Mouse (Mus musculus): Measurements from ENCODE around the gene Mical3. TPM values are rescaled to one million over a fixed set of nuclear protein-coding genes. Genes with fewer than 3 reads are reported as not detected.

Gene Mical3
- polyA plus RNA-seq, 1 experiment from 2014 or later: 4.5 TPM

DNA sequence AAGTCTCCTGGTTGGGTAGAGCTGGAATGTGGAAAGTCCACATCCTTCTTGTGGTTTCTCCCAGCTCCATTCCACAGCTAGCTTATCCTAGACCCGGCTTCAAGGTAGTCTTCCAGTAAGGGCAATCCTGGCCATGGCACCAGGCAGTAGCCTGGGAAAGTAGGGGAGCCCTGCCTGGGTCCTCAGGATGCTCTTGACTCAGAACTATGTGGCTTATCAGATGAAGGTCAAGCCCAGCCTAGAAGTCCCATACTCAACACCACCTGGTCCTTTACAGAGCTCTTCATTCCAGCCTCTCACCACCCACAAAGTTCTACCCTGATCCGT, 215.2 kb downstream of the Mical3 start:
- ATAC-seq: no peak
- no peak overlapping the region for H3K27ac ChIP-seq (ENCODE audit: low read depth, low read length)
- no peak overlapping the region; the same call in 1 of the 2 replicates for H3K4me3 ChIP-seq (ENCODE audit: low read depth, low read length)

DNA sequence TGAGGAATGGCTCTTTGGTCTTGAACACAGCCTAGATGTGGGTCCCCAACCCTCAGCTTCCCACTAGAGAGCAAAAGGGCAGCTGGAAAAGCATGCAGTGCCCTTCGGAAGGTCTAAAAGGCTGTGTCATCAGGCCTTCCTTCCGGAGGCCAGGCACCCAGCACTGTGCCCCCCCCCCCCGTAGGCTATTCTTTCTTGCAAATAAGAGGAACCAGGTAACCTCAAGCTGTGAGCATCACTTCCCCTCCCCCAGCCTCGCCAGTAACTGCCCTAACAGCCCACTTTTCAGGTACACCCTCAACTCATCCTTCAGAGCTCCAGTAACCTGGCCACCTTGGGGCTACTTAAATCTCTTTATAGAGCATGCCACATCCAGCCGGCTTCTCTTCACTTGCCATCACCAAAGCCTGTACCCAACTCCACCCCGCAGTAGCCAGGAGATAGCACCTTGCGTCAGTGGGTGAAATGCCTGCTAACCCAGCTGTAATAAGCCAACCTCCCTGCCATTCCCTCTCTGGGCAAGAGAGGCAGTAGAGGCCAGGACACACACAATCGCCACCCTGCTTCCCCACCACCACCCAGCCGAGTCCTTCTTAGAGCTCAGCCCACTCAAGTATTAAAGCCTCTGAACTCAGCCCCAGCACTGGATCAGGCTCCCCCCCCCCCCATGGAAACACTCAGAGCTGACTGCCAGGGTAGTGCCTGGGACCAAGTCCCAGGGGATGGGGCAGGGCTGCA, 215.7 kb downstream of the Mical3 start:
- Histone ChIP-seq H3K9ac (ENCODE audit: low read depth, low read length) (no peak overlapping the region), H3K36me3 (ENCODE audit: control insufficient read depth, insufficient read depth) (no peaks in the 10 kb centered on the region), H3K4me2 (replicated peaks; ENCODE audit: low read depth) (peak overlapping the region; percentile 97), H3K4me1 (replicated peaks; ENCODE audit: control insufficient read depth, insufficient read depth, low read length) (0 out of 2 replicates have a peak, but pooled peaks cover 3% of the 10 kb centered on the region), H3K4me3 (ENCODE audit: low read depth, low read length) (no peak overlapping the region), H3K9me3 (ENCODE audit: control insufficient read depth) (no peaks in the 10 kb centered on the region), H3K27ac (ENCODE audit: low read depth, low read length) (no peak overlapping the region; the same call in 1 of the 2 replicates), H3K27me3 (replicated peaks; ENCODE audit: control insufficient read depth, insufficient read depth, low read length) (no peaks in the 10 kb centered on the region)
- 54% methylated on average over 9 of the region's 9 CpGs for WGBS
- ATAC-seq: 0 out of 2 replicates have a peak, but pooled peaks have one; percentile 18
- TF ChIP-seq CTCF (IDR thresholded peaks at IDR 0.05; ENCODE audit: low read depth): peak; percentile 66

More for the DNA sequence above, 215.2 kb downstream of the Mical3 start:
- H3K27me3 ChIP-seq (replicated peaks; ENCODE audit: control insufficient read depth, insufficient read depth, low read length): no peaks in the 10 kb centered on the region
- H3K9me3 ChIP-seq (ENCODE audit: control insufficient read depth): no peaks in the 10 kb centered on the region
- 46% methylated on average over 2 of the region's 2 CpGs for WGBS
- H3K36me3 ChIP-seq (ENCODE audit: control insufficient read depth, insufficient read depth): no peaks in the 10 kb centered on the region
- TF ChIP-seq CTCF (IDR thresholded peaks at IDR 0.05; ENCODE audit: low read depth): no peak
- H3K4me1 ChIP-seq (replicated peaks; ENCODE audit: control insufficient read depth, insufficient read depth, low read length): 0 out of 2 replicates have a peak, but pooled peaks cover 3% of the 10 kb centered on the region
- no peak overlapping the region for H3K9ac ChIP-seq (ENCODE audit: low read depth, low read length)
- H3K4me2 ChIP-seq (replicated peaks; ENCODE audit: low read depth): peak overlapping the region; percentile 97

DNA sequence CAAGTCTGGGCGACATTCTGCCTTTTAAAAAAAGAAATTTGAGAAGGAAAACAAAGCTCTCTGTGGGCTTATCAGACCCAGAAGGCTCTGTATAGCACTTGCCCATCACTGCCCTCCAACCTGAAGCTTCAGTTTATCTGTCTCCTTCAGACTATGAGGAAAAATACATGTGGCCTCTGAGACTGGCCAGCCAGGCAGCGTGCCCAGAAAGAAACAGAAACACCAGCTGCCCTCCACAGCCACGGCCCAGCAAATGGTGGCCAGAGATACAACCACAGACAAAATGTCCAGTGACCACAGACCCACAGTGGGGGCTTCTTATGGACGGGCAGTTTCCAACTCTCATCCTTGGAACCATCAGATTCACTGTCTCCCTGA, 216.3 kb downstream of the Mical3 start:
- no peaks in the 10 kb centered on the region for H3K27me3 ChIP-seq (replicated peaks; ENCODE audit: control insufficient read depth, insufficient read depth, low read length)
- no peak overlapping the region for H3K9ac ChIP-seq (ENCODE audit: low read depth, low read length)
- no peak overlapping the region; the same call in 1 of the 2 replicates for H3K27ac ChIP-seq (ENCODE audit: low read depth, low read length)
- H3K9me3 ChIP-seq (ENCODE audit: control insufficient read depth): no peaks in the 10 kb centered on the region
- WGBS: 88% methylated on average over 4 of the region's 4 CpGs
- H3K4me3 ChIP-seq (ENCODE audit: low read depth, low read length): no peak overlapping the region
- H3K4me2 ChIP-seq (replicated peaks; ENCODE audit: low read depth): no peak overlapping the region
- H3K36me3 ChIP-seq (ENCODE audit: control insufficient read depth, insufficient read depth): no peaks in the 10 kb centered on the region
- TF ChIP-seq CTCF (IDR thresholded peaks at IDR 0.05; ENCODE audit: low read depth): no peak
- H3K4me1 ChIP-seq (replicated peaks; ENCODE audit: control insufficient read depth, insufficient read depth, low read length): 0 out of 2 replicates have a peak, but pooled peaks cover 3% of the 10 kb centered on the region
- no peak for ATAC-seq

DNA sequence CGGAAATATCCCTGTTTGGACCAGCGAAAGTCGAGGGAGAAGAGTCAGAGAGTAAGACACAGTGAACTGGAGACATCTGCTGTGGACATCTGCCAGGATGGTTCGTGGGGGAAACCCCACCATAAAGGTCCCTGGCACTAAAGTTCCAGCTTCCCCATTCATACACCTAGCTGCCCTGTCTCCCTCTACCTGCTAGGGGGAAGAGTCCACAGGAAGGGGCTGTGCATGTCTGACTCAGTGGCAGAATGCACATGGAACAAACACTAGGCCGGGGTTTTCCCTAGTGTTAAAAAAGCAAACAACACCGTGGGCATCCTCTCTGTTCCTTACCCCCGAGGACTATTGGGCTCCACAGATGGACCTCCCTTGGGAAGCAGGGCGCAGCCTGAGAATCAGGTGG, 217.0 kb downstream of the Mical3 start:
- WGBS: 89% methylated on average over 8 of the region's 8 CpGs
- Histone ChIP-seq H3K4me1 (replicated peaks; ENCODE audit: control insufficient read depth, insufficient read depth, low read length) (0 out of 2 replicates have a peak, but pooled peaks cover 3% of the 10 kb centered on the region), H3K9me3 (ENCODE audit: control insufficient read depth) (no peaks in the 10 kb centered on the region), H3K27me3 (replicated peaks; ENCODE audit: control insufficient read depth, insufficient read depth, low read length) (no peaks in the 10 kb centered on the region), H3K36me3 (ENCODE audit: control insufficient read depth, insufficient read depth) (no peaks in the 10 kb centered on the region), H3K9ac (ENCODE audit: low read depth, low read length) (no peak overlapping the region), H3K4me3 (ENCODE audit: low read depth, low read length) (no peak overlapping the region), H3K27ac (ENCODE audit: low read depth, low read length) (no peak overlapping the region), H3K4me2 (replicated peaks; ENCODE audit: low read depth) (no peak overlapping the region)
- ATAC-seq: no peak
- TF ChIP-seq CTCF (IDR thresholded peaks at IDR 0.05; ENCODE audit: low read depth): no peak

DNA sequence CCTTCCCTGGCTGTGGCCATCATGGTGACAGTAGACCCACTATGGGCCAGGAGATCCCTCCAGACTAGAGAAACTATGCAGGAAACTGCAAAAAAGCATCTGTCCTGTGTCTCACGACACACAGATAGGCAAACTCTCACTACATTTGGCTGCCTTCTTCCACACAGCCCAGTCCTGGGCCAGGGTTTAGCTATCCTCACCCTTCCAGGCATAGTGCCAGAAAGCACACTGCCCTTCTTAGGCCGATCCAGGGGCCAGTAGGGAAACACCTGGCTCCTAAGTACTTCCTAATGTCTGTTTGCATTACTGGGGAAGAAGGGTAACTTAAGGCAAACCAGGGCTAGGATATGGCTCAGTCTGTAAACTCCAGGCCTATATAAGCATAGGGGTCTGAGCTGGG, 217.9 kb downstream of the Mical3 start:
- no peak for ATAC-seq
- H3K4me3 ChIP-seq (ENCODE audit: low read depth, low read length): no peak overlapping the region
- 30% methylated on average over 2 of the region's 2 CpGs for WGBS
- no peaks in the 10 kb centered on the region for H3K27me3 ChIP-seq (replicated peaks; ENCODE audit: control insufficient read depth, insufficient read depth, low read length)
- H3K4me2 ChIP-seq (replicated peaks; ENCODE audit: low read depth): no peak overlapping the region
- no peaks in the 10 kb centered on the region for H3K9me3 ChIP-seq (ENCODE audit: control insufficient read depth)
- no peaks in the 10 kb centered on the region for H3K36me3 ChIP-seq (ENCODE audit: control insufficient read depth, insufficient read depth)
- H3K9ac ChIP-seq (ENCODE audit: low read depth, low read length): no peak overlapping the region
- 0 out of 2 replicates have a peak, but pooled peaks cover 3% of the 10 kb centered on the region for H3K4me1 ChIP-seq (replicated peaks; ENCODE audit: control insufficient read depth, insufficient read depth, low read length)
- H3K27ac ChIP-seq (ENCODE audit: low read depth, low read length): no peak overlapping the region
- TF ChIP-seq CTCF (IDR thresholded peaks at IDR 0.05; ENCODE audit: low read depth): no peak

DNA sequence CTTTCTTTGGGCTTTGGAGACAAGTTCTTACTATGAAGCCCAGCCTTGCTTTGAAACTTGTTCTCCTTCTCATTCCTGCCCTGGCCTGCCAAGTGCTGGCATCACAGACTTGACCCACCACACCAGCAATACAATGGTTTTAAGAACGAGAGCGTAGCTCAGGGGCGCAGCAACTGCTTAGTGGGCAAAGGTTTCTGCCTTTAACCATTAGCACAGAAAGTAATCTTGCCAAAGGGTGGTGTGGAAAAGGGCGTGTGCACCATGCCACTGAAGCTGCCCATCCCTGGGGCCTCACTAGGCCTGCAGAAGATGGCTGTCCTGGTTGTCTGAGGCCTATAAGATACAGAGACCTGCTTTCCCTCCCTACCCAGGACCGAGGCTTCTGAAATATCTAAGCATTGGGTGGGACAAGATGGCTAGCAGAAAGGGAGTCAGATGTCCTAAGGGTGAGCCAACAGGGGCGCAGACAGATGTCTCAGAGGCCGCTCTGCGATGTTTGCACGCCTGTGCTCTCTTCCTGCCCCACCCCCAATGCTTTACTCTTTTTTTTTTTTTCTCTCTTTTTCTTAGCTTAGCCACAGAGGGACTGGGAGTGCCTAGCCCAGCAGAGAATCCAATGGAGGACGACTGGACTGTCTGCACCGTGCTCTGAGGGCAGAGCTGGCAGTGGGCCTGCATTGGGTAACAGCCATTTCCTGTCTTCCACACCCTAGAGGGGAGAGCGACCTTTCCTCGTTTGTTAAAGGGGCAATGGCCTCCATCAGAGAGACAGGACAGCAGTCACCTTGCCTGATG, 219.4 kb downstream of the Mical3 start:
- 42% methylated on average over 13 of the region's 13 CpGs for WGBS
- ATAC-seq: peak; percentile 50; the same call in 1 of the 2 replicates
- Histone ChIP-seq H3K36me3 (ENCODE audit: control insufficient read depth, insufficient read depth) (no peaks in the 10 kb centered on the region), H3K4me2 (replicated peaks; ENCODE audit: low read depth) (no peak overlapping the region; the same call in 1 of the 2 replicates), H3K4me1 (replicated peaks; ENCODE audit: control insufficient read depth, insufficient read depth, low read length) (0 out of 2 replicates have a peak, but pooled peaks cover 3% of the 10 kb centered on the region), H3K4me3 (ENCODE audit: low read depth, low read length) (no peak overlapping the region), H3K9ac (ENCODE audit: low read depth, low read length) (no peak overlapping the region), H3K27ac (ENCODE audit: low read depth, low read length) (no peak overlapping the region; the same call in 1 of the 2 replicates), H3K27me3 (replicated peaks; ENCODE audit: control insufficient read depth, insufficient read depth, low read length) (no peaks in the 10 kb centered on the region), H3K9me3 (ENCODE audit: control insufficient read depth) (no peaks in the 10 kb centered on the region)
- TF ChIP-seq CTCF (IDR thresholded peaks at IDR 0.05; ENCODE audit: low read depth): no peak
